Mouse (Mus musculus): ENCODE data around the gene Grin2c.

DNA sequence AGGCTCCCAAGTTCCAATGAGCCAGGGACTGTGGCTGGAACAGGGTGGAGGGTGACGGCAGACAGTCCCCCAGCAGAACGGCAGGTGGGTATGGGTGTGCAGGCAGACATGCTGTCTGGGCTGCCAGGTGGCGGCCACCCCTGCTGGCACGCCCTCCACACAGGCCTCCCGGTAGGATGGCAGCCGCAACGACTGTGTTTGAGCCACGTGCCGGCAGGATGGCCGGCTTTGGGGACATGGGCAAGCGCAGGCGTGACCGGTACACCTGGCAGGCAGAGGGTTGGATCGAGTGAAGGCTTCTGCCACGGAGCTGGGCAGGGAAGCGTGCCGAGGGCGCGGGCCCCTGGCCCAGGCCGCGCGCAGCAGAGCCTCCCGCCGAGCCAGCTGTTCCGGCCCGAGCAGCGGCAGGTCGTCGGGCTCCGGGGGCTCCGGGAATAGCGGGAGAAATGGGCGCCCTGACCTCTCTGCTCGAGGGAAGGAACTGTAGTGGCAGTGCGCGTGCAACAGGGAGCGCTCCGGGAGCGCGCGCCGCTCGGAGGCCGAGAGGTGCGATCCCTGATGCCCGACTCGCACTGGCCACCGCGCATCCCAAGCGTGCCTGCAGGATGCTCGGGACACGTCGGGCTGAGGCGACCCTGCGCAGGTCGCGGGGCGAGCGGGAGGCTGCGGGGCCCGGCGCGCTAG lies 17.2 kb downstream of the Grin2c start:
- TF ChIP-seq POLR2A (IDR thresholded peaks at IDR 0.05; ENCODE audit: extremely low read depth, insufficient read depth, low read length) (no peak), CTCF (IDR thresholded peaks at IDR 0.05; ENCODE audit: extremely low read depth, insufficient read depth, low read length) (no peak)
